Mouse (Mus musculus) megakaryocyte, embryonic 14.5 days (primary cell): Measurements from ENCODE around the gene Ccdc78.

Experiments
- FLI1 ChIP-seq: IDR thresholded peaks from 2 replicates; pipeline ENCODE4 v1.6.1; 2012; ENCODE audit warnings: low read length, inconsistent platforms, mixed read lengths
- GATA1 ChIP-seq: IDR thresholded peaks from 3 replicates; pipeline ENCODE4 v1.6.1; 2012; ENCODE audit warnings: mixed read lengths, low read length, inconsistent platforms, borderline replicate concordance

DNA sequence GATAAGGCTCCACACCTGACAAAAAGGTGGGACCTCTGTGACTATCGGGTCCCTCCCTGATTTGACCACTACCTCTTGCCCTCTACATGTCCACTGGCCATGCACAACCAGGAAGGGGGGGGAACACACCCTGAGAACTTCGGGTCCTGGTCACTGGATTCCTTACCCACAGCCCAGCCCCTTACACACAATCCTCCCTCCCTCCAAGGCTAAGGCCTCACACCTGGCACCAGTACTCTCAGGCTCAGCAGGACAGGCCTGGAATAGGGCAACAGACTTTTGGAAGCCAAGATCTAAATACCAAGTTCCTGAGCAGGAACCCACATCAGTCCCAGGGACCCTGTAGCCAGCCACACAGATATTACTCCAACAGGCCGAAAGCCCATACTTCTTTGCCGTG, 52.5 kb downstream of the Ccdc78 start:
- TF ChIP-seq GATA1 (no peak), FLI1 (no peak)
